Mouse (Mus musculus) forebrain, embryonic 14.5 days (tissue): ENCODE results near the gene Ulk4. TPM values are rescaled to one million over a fixed set of nuclear protein-coding genes. Genes with fewer than 3 reads are reported as not detected.
"Not testable (repeated sequence)": the region's sequence is repeated elsewhere in the genome, so short reads cannot be mapped to it uniquely, and the experiment has no call there.

ENCODE experiments used
- ATAC-seq: fragments of 200-750 bp; cut with Nextera tagmentation; 2 replicates; pipeline ENCODE4 v1.8.0; 2017; ENCODE audit warnings: mild to moderate bottlenecking, moderate library complexity
- DNase-seq: peaks from one replicate; pipeline ENCODE4 v3.0.0-alpha.2; 2015; ENCODE audit warnings: low spot score
- H3K27ac ChIP-seq: fragments of 300-500 bp; sonication (generic); 2 replicates; pipeline ENCODE4 v1.5.1; 2014; ENCODE audit warnings: low read depth, mild to moderate bottlenecking, control low read depth, low read length, moderate library complexity
- H3K27me3 ChIP-seq: fragments of 300-500 bp; sonication (generic); replicated peaks from 2 replicates; pipeline ENCODE4 v1.6.1; 2014; ENCODE audit warnings: low read length, control low read depth, mixed read lengths; ENCODE audit not compliant: control insufficient read depth, insufficient read depth
- H3K36me3 ChIP-seq: fragments of 300-500 bp; sonication (generic); 2 replicates; pipeline ENCODE4 v1.6.1; 2014; ENCODE audit warnings: low read length, control low read depth; ENCODE audit not compliant: control insufficient read depth, insufficient read depth
- H3K4me1 ChIP-seq: fragments of 300-500 bp; sonication (generic); 2 replicates; pipeline ENCODE4 v1.6.1; 2014; ENCODE audit warnings: antibody characterized with exemption, low read length, control low read depth; ENCODE audit not compliant: control insufficient read depth, insufficient read depth
- H3K4me2 ChIP-seq: fragments of 300-500 bp; sonication (generic); 2 replicates; pipeline ENCODE4 v1.6.1; 2014; ENCODE audit warnings: mild to moderate bottlenecking, control low read depth, low read length
- H3K4me3 ChIP-seq: fragments of 300-500 bp; sonication (generic); 2 replicates; pipeline ENCODE4 v1.5.1; 2014; ENCODE audit warnings: low read depth, low read length, control low read depth
- H3K9ac ChIP-seq: fragments of 300-500 bp; sonication (generic); 2 replicates; pipeline ENCODE4 v1.6.1; 2014; ENCODE audit warnings: mild to moderate bottlenecking, low read length, control low read depth, moderate library complexity
- H3K9me3 ChIP-seq: fragments of 300-500 bp; sonication (generic); replicated peaks from 2 replicates; pipeline ENCODE4 v1.6.1; 2016; ENCODE audit warnings: low read length, control low read depth, mixed read lengths; ENCODE audit not compliant: control insufficient read depth
- WGBS: fragments of 180-500 bp; shearing (Covaris S2); extraction: QIAGEN DNeasy Blood & Tissue Kit; methylation state at CpG from one replicate; pipeline ENCODE4 v1.1.7; 2014; 5-methylcytosine and 5-hydroxymethylcytosine counted together
- polyA plus RNA-seq: library from polyadenylated mRNA; unstranded; fragments of >200 nt; fragmentation: Nextera tagmentation; extraction: Ambion mirVana; gene quantifications from 2 replicates; pipeline ENCODE4 v1.2.1, GENCODE M21; 2014

The Ulk4 gene
- polyA plus RNA-seq, 1 experiment from 2014 or later = 131 TPM

- H3K4me3 ChIP-seq = no peak overlapping the region
- no peak overlapping the region for H3K9ac ChIP-seq
- no peak for DNase-seq
- H3K4me2 ChIP-seq = no peak overlapping the region
- 32% methylated on average over 9 of the region's 9 CpGs for WGBS
- no peaks in the 10 kb centered on the region for H3K27me3 ChIP-seq
- no peak for ATAC-seq
- peaks cover 4% of the 10 kb centered on the region; the same call in 1 of the 2 replicates for H3K4me1 ChIP-seq
- no peaks in the 10 kb centered on the region for H3K9me3 ChIP-seq
- no peak overlapping the region for H3K27ac ChIP-seq
- H3K36me3 ChIP-seq = no peaks in the 10 kb centered on the region
Measured at GRCm38 (mm10) chr9:120926939-120927606, 349.9 kb downstream of the Ulk4 start.

DNA sequence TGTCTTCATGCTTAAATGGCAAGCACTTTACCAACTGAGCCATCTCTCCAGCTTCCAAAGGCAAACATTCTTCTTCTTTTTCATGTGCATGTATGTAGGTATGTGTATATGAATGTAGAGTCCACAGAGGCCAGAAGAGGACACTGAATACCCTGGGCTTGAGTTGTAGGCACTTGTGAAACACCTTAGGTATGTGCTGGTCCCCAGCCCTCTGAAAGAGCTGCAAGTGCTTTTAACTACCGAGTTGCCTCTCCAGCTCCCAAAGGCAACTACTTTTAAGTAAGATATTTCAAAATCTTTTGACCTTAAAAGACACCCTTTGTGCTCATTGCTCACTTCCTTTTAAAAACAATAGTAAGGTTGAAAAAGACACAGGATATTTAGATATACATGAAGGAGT, 350.9 kb downstream of the Ulk4 start:
- ATAC-seq = no peak
- Histone ChIP-seq H3K36me3 (no peaks in the 10 kb centered on the region), H3K4me1 (peaks cover 4% of the 10 kb centered on the region; the same call in 1 of the 2 replicates), H3K9me3 (no peaks in the 10 kb centered on the region), H3K4me2 (no peak overlapping the region), H3K27ac (no peak overlapping the region), H3K4me3 (no peak overlapping the region), H3K27me3 (no peaks in the 10 kb centered on the region), H3K9ac (no peak overlapping the region)
- no peak for DNase-seq
- 66% methylated on average over 1 of the region's 1 CpGs for WGBS

GRCm38 (mm10) chr9:120919130-120919529, 357.9 kb downstream of the Ulk4 start:
- Histone ChIP-seq H3K4me1 (no peaks in the 10 kb centered on the region), H3K9me3 (no peaks in the 10 kb centered on the region), H3K27ac (no peak overlapping the region), H3K9ac (no peak overlapping the region), H3K27me3 (no peaks in the 10 kb centered on the region), H3K36me3 (no peaks in the 10 kb centered on the region), H3K4me2 (no peak overlapping the region), H3K4me3 (no peak overlapping the region)
- ATAC-seq = no peak
- DNase-seq = no peak
- 76% methylated on average over 5 of the region's 5 CpGs for WGBS

DNA sequence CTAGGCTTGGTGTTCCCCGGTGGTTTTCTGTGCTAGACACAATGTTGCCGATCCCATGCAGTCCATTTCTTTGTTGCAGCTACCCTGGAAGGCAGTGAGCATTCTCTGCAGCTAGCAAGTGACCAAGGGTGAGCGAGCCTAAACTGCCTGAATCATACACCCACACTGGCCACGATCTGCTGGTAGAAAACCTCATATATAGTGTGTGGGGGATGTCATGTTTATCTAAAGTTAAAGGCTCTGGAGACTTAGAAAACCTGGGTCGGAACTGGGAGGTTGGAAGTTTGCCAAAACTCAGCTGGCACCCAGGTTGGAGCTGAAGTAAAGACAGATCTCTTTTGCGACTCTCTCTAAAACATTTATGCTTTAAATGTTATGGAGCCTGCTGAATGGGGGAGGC, 358.4 kb downstream of the Ulk4 start:
- Histone ChIP-seq H3K9ac (no peak overlapping the region), H3K36me3 (no peaks in the 10 kb centered on the region), H3K27me3 (no peaks in the 10 kb centered on the region), H3K27ac (no peak overlapping the region), H3K4me3 (no peak overlapping the region), H3K9me3 (no peaks in the 10 kb centered on the region), H3K4me1 (no peaks in the 10 kb centered on the region), H3K4me2 (no peak overlapping the region)
- 48% methylated on average over 6 of the region's 6 CpGs for whole genome bisulfite sequencing
- DNase-seq = no peak
- no peak for ATAC-seq

DNA sequence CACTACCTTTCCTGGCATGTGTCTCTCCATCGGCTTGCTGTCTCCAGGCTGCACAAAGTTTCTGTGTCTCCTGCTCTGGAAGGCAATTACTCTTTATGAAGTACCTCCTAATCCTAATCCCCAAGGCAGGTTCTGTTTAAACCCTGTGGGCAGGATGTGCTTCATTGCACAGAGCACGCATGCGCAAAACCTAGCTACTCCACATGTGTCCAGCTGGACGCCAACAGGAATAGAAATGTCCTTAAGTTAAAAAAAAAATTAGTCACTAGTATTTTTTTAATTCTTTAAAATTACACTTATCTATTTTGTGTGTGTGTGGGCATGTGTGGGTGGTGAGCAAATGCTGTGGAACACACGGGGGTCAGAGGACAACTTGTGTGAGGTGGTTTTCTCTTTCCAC, 358.8 kb downstream of the Ulk4 start:
- 84% methylated on average over 5 of the region's 5 CpGs for WGBS
- H3K4me2 ChIP-seq = no peak overlapping the region
- no peaks in the 10 kb centered on the region for H3K4me1 ChIP-seq
- H3K9me3 ChIP-seq = no peaks in the 10 kb centered on the region
- H3K27ac ChIP-seq = no peak overlapping the region
- DNase-seq (no peak), ATAC-seq (no peak)
- no peak overlapping the region for H3K4me3 ChIP-seq
- no peak overlapping the region for H3K9ac ChIP-seq
- no peaks in the 10 kb centered on the region for H3K27me3 ChIP-seq
- H3K36me3 ChIP-seq = no peaks in the 10 kb centered on the region

DNA sequence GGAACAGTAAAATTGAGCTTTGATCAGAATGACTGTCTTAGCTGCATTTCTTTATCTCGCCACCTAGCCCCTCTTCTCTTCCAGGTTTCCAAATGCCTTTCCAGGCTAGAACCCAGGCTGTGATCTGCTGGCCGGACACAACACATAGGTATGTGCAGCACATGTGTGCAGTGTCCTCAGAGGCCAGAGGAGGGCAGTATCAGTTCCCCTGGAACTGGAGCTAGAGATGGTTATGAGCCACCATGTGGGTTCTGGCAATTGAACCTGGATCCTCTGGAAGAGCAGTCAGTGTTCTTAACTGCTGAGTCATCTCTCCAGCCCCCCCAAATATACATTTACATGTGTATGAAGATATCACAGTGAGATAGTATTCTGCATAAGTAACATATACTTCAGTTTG, 359.4 kb downstream of the Ulk4 start:
- not testable (repeated sequence) for DNase-seq, H3K9ac ChIP-seq, H3K27me3 ChIP-seq, H3K4me1 ChIP-seq, H3K4me3 ChIP-seq, ATAC-seq, H3K9me3 ChIP-seq, H3K4me2 ChIP-seq, H3K27ac ChIP-seq, H3K36me3 ChIP-seq
- 96% methylated on average over 2 of the region's 2 CpGs for WGBS

DNA sequence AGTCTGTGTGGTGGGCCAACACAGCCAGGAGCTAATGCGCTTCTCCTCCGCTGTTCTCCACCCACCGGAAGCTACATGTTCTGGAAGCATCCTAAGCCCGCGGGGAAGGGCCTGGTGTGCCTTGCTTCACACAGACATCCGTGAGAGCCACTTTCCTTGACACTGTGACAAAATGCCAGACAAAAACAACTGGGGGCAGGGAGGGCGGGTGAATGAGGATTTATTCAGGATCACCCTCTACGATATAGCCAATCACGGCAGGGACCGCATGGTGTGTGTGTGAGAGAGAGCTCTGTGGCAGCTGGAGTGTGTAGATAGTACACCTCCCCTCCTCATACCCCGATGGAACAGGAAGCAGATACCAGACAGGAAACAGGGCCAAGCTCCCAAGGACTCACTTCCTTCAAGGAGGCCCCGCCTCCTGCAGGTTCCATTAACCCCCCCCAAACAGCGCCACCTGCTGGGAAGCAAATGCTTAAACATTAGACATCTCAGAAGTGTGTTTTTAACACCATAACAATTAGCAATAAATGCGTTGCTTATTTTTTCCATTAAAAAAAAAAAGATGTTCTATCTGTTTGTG, 362.0 kb downstream of the Ulk4 start:
- ATAC-seq (no peak), DNase-seq (no peak)
- Histone ChIP-seq H3K9ac (no peak overlapping the region), H3K27ac (no peak overlapping the region), H3K4me2 (no peak overlapping the region), H3K27me3 (no peaks in the 10 kb centered on the region), H3K36me3 (no peaks in the 10 kb centered on the region), H3K9me3 (no peaks in the 10 kb centered on the region), H3K4me1 (no peaks in the 10 kb centered on the region), H3K4me3 (no peak overlapping the region)
- 90% methylated on average over 14 of the region's 14 CpGs for WGBS

DNA sequence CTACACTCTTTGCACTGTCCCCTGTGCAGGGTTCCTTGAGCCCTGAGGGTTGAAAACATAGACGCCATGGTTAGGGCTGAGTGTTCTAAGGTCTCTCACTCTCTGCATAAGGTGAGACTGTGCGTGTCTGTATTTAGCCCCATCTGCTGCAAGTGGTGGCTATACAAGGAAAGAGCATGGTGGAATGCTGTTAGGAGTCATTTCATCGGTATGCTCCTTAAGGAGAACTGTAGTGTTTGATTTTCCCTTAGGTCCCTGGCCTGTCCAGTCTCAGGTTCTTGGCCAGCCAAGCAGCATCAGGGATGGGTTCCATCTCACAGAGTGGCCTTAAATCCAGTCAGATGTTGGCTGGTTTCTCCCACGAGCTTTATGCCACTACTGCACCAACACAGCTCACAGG, 362.6 kb downstream of the Ulk4 start:
- DNase-seq (no peak), ATAC-seq (no peak)
- H3K9me3 ChIP-seq = no peaks in the 10 kb centered on the region
- H3K4me3 ChIP-seq = no peak overlapping the region
- H3K9ac ChIP-seq = no peak overlapping the region
- no peak overlapping the region for H3K27ac ChIP-seq
- WGBS = 90% methylated on average over 4 of the region's 4 CpGs
- no peaks in the 10 kb centered on the region for H3K4me1 ChIP-seq
- no peaks in the 10 kb centered on the region for H3K36me3 ChIP-seq
- no peaks in the 10 kb centered on the region for H3K27me3 ChIP-seq
- no peak overlapping the region for H3K4me2 ChIP-seq

GRCm38 (mm10) chr9:120913152-120913551, 363.8 kb downstream of the Ulk4 start:
- Histone ChIP-seq H3K27me3 (no peaks in the 10 kb centered on the region), H3K4me1 (no peaks in the 10 kb centered on the region), H3K4me2 (no peak overlapping the region), H3K36me3 (no peaks in the 10 kb centered on the region), H3K27ac (no peak overlapping the region), H3K4me3 (no peak overlapping the region), H3K9ac (no peak overlapping the region), H3K9me3 (no peaks in the 10 kb centered on the region)
- ATAC-seq = no peak
- WGBS = 88% methylated on average over 13 of the region's 13 CpGs
- no peak for DNase-seq
